Mouse (Mus musculus) midbrain, embryonic 10.5 days (tissue): Measurements from ENCODE around the gene Ucn2. TPM values are rescaled to one million over a fixed set of nuclear protein-coding genes. Genes with fewer than 3 reads are reported as not detected.

Experiments used
- DNase-seq: peaks from one replicate; pipeline ENCODE4 v3.0.0-alpha.2; 2017; ENCODE audit warnings: low spot score
- H3K27ac ChIP-seq: fragments of 300-500 bp; sonication (generic); replicated peaks from 2 replicates; pipeline ENCODE4 v1.5.1; 2016; ENCODE audit warnings: mild to moderate bottlenecking
- H3K27me3 ChIP-seq: fragments of 300-500 bp; sonication (generic); 2 replicates; pipeline ENCODE4 v1.6.1; 2016; ENCODE audit warnings: low read depth, mild to moderate bottlenecking; ENCODE audit not compliant: poor library complexity, severe bottlenecking
- H3K36me3 ChIP-seq: fragments of 300-500 bp; sonication (generic); 2 replicates; pipeline ENCODE4 v1.6.1; 2016; ENCODE audit warnings: mild to moderate bottlenecking, moderate library complexity
- H3K4me1 ChIP-seq: fragments of 300-500 bp; sonication (generic); 2 replicates; pipeline ENCODE4 v1.6.1; 2016
- H3K4me3 ChIP-seq: fragments of 300-500 bp; sonication (generic); 2 replicates; pipeline ENCODE4 v1.5.1; 2016; ENCODE audit warnings: mild to moderate bottlenecking, moderate library complexity
- H3K9me3 ChIP-seq: fragments of 300-500 bp; sonication (generic); replicated peaks from 2 replicates; pipeline ENCODE4 v1.6.1; 2016; ENCODE audit warnings: mild to moderate bottlenecking
- WGBS: fragments of 180-500 bp; shearing (Covaris S2); methylation state at CpG from one replicate; pipeline ENCODE4 v1.1.7; 2016; 5-methylcytosine and 5-hydroxymethylcytosine counted together
- polyA plus RNA-seq: library from polyadenylated mRNA; unstranded; fragments of >200 nt; fragmentation: Nextera tagmentation; extraction: Ambion mirVana; gene quantifications from 2 replicates; pipeline ENCODE4 v1.2.1, GENCODE M21; 2016

The Ucn2 gene
- polyA plus RNA-seq, result not detected in 2 replicates

DNA sequence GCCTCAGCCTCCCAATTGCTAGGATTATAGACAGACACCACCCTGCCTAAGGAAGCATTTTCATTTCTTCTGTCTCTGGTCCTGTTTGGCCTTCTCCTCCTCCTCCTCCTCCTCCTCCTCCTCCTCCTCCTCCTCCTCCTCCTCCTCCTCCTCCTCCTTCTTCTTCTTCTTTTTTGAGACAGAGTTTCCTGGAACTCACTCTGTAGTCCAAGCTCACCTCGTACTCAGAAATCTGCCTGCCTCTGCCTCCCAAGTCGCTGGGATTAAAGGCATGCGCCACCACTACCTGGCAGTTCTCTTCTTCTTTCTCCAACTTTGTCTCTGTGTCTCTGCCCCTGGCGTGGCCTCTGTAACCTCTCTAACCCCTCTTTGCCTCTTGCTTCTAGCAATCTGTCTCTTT is at the start of gene Ucn2:
Gene Ucn2 (plus strand): TSS at position 301 of the 400 bp plus-strand sequence.
- Histone ChIP-seq H3K27ac (0 out of 2 replicates have a peak within 1 kb of the TSS, but pooled peaks have one; percentile 3), H3K36me3 (no peaks in the 10 kb centered on the region), H3K4me3 (no peak within 1 kb of the TSS), H3K4me1 (peaks cover 19% of the 10 kb centered on the region), H3K9me3 (no peaks in the 10 kb centered on the region), H3K27me3 (no peaks in the 10 kb centered on the region)
- WGBS, result 92% methylated on average over 4 of the region's 4 CpGs
- DNase-seq, result no peak

DNA sequence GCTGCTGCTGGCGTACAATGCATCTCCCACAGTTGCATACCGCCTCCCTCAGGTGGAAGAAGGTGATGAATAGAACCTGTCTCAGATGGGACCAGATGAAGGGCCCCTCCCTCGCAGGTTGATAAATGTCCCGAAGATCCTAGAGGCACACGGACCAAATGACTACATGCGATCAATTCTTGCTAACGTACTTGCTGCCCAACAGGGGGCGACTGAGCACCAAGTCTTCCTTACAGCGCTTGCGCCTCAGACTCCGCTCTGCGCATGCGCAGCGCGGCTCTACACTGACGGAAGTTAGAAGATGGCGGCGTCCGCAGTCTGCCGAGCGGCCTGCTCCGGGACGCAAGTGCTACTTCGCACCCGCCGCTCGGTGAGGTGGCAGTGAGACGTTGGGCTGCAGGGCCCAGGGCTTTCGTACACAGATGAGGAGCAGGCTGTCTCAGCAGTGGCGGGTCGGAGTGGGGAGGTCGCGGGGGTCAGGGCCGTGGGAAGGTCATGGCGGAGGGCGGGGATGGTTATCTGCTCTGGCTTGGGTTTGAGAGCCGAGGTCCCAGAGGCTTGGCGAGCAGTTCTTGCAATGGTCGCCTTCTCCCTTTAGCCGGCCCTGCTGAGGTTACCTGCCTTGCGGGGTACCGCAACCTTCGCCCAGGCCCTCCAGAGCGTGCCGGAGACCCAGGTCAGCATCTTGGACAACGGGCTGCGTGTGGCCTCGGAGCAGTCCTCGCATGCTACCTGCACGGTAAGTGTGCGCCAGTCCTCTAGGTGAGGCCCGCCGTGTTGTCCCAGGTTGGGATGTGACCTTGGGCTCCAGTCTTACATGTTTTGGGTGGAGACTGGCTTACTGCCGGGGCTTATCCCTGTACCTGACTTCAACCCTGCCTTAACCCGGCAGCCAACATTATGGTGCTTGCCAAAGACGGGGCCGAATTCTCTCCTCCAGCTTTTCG is 49.1 kb upstream of the Ucn2 start, which contains the start of gene Uqcrc1:
Gene Uqcrc1 (plus strand): TSS at position 216 of the 947 bp plus-strand sequence.
- Histone ChIP-seq H3K27me3 (no peaks in the 10 kb centered on the region), H3K9me3 (no peaks in the 10 kb centered on the region), H3K27ac (peak within 1 kb of the TSS; percentile 89), H3K4me1 (peaks cover 9% of the 10 kb centered on the region), H3K4me3 (peak within 1 kb of the TSS; percentile 74), H3K36me3 (peaks cover 37% of the 10 kb centered on the region)
- peak; percentile 95 for DNase-seq
- WGBS, result 2% methylated on average over 58 of the region's 58 CpGs

DNA sequence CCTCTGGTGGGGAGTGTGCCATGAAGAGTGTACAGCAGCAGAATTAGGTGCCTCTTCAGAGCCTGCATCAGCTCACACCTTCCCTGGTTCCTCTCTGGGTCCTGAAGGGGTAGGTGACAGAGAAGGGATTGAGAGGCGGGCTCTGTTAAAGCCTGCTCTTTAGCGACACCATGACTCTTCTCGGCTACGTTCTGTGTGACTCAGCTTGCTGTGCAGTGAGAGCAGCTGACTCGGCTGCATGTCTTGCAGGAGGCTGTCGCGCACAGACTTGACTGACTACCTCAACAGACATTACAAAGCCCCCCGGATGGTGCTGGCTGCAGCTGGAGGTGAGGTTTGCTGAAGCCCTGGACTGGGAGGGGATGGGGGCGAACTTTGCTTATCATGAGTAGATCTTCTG is 40.7 kb upstream of the Ucn2 start:
- H3K4me3 ChIP-seq, result no peak overlapping the region
- no peaks in the 10 kb centered on the region for H3K9me3 ChIP-seq
- no peak overlapping the region for H3K27ac ChIP-seq
- no peaks in the 10 kb centered on the region for H3K27me3 ChIP-seq
- H3K36me3 ChIP-seq, result peaks cover 97% of the 10 kb centered on the region
- WGBS, result 81% methylated on average over 9 of the region's 9 CpGs
- H3K4me1 ChIP-seq, result no peaks in the 10 kb centered on the region
- no peak for DNase-seq

DNA sequence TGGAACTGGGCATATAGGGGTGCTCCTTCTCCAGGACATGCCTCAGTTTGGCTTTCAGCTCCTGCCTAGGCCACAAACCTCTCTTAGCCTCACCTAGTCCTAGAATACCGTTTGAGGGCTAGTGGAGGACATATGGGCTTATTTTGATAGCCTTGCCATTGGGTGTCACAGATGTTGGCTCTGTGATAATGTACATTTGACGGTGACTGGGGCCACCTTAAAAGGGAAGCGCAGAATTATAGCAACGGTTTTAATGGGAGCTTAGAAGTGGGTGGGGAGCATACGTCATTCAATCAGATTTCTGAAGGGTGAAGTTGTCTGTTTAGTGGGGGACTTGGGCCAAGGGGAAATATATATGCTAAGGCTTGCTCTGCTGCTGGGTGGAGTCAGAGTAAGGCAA is 40.2 kb upstream of the Ucn2 start:
- Histone ChIP-seq H3K27me3 (no peaks in the 10 kb centered on the region), H3K4me1 (no peaks in the 10 kb centered on the region), H3K27ac (no peak overlapping the region), H3K4me3 (no peak overlapping the region), H3K36me3 (peaks cover 97% of the 10 kb centered on the region), H3K9me3 (no peaks in the 10 kb centered on the region)
- DNase-seq, result no peak
- WGBS, result 93% methylated on average over 5 of the region's 5 CpGs

DNA sequence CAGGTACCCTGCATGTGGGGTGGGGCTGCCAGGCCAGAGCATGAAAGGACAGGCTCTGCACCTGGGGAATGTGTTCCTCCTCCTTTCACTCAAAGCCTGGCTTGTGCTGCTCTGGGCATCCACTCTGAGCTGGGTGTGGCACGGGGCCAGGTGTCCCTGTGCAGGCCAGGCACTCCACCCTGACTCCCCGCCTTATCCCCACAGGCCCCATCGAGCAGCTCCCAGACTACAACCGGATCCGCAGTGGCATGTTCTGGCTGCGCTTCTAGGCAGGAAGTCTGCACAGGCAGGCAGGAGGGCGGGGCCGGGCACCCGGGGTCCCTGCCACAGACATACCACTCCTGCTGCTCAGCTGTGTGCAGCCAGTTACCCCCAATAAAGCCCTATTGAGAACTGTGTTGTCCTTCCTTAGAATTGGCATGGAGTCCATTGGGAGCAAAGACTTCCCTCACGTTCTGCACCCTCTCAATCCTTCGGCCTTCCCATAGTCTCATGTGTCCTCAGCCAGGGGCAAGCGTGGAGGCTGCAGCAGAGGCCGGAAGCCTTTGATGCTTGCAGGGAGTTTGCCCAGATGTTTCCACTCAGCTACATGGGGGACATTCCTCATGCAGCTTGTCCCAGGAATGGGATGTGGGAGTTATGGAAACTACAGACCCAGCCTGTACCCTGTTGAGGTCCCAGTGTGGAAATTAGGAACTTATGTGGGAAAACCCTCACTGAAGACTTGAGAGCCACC is 36.4 kb upstream of the Ucn2 start:
- 75% methylated on average over 13 of the region's 13 CpGs for WGBS
- peaks cover 25% of the 10 kb centered on the region for H3K27me3 ChIP-seq
- H3K27ac ChIP-seq, result no peak overlapping the region; the same call in 1 of the 2 replicates
- DNase-seq, result peak; percentile 48
- H3K4me3 ChIP-seq, result no peak overlapping the region
- peaks cover 18% of the 10 kb centered on the region for H3K4me1 ChIP-seq
- peaks cover 69% of the 10 kb centered on the region for H3K36me3 ChIP-seq
- no peaks in the 10 kb centered on the region for H3K9me3 ChIP-seq

DNA sequence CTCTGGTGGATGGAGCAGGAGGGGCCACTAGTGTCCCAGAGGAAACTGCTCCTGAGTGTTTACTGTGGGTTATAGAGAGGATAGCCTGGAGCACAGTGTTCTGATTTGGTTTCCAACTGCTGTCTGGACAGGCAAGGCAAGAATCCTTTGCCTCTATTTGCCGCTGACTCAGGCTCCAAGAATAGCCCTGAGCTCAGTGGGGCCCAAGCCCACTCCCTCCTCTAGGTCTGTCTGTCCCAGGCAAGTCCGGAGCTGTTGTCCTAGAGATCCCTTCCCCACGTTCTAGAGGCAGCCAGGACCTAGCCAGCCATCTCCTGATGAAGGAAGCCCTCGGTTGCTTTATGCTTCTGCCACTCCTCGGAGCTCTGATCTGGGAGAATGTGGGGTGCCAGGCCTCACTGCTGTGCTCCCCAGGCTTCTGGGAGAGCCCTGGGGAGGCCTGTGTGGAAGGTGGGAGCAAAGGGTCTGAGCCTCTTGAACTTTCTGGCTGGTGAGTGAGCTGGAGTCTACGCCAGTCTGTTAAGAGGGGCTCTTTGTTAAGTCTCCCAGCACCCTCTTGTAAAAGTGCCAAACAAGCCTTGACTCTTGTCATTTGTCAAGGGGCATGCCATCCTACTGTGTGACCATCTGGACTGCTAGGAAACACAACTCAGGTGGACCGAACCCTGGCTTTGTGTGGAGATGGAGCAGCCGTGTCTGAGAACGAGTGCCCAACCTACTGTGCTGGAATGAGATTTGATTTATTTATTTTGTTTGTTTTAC is 35.7 kb upstream of the Ucn2 start:
- H3K36me3 ChIP-seq, result peaks cover 62% of the 10 kb centered on the region
- no peak overlapping the region for H3K4me3 ChIP-seq
- peaks cover 23% of the 10 kb centered on the region for H3K4me1 ChIP-seq
- H3K27me3 ChIP-seq, result peaks cover 32% of the 10 kb centered on the region
- no peak overlapping the region; the same call in 1 of the 2 replicates for H3K27ac ChIP-seq
- no peaks in the 10 kb centered on the region for H3K9me3 ChIP-seq
- DNase-seq, result no peak
- WGBS, result 88% methylated on average over 9 of the region's 9 CpGs

DNA sequence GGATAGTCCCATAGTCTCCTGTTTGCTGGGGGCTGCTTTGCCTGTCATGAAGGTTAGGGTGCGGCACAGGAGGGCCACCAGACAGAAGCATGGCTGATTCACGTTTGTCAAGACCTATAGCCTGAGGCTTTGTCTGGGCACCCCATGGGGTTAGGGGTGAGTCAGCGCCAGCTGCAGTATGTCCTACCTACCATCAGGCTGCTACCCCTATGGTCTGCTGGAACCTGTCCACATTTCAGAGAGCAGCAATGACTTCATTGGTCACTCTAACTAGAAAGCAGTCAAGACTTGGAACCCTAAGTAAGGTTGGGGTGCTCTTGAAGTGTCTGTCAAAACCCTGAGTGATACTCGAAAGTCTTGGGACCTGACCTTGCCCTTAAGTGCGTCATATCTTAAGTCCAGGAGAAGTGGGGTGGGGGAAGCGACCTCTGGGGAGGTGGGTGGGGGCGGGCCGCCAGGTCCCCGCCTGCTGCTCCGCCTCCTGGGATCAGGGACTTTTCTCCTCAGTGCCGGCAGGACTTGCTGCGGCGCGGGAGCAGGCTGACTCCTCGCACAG is 32.7 kb upstream of the Ucn2 start, which contains the start of gene Col7a1:
Gene Col7a1 (plus strand): TSS at position 506 of the 556 bp plus-strand sequence.
- H3K27ac ChIP-seq, result no peak within 1 kb of the TSS
- WGBS, result 12% methylated on average over 15 of the region's 15 CpGs
- H3K4me1 ChIP-seq, result peaks cover 26% of the 10 kb centered on the region

DNA sequence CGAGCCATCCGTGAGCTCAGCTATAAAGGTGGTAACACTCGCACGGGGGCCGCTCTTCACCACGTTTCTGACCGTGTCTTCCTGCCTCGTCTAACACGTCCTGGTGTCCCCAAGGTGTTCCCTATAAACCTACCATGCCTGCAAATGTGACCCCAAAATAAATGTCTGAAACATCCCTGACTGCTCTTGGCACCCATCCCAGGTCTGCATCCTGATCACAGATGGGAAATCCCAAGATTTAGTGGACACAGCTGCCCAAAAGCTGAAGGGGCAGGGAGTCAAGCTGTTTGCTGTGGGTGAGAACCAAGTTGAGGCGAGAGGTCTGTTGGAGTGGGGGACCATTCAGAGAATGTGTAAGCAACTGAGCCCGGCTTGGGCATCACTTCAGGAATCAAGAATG is 30.6 kb upstream of the Ucn2 start:
- Histone ChIP-seq H3K27me3 (peaks cover 32% of the 10 kb centered on the region), H3K36me3 (peaks cover 11% of the 10 kb centered on the region), H3K4me3 (no peak overlapping the region), H3K9me3 (no peaks in the 10 kb centered on the region), H3K27ac (no peak overlapping the region), H3K4me1 (peaks cover 26% of the 10 kb centered on the region)
- 94% methylated on average over 11 of the region's 11 CpGs for WGBS
- no peak for DNase-seq

More for the DNA sequence above, 32.7 kb upstream of the Ucn2 start, which contains the start of gene Col7a1:
- Histone ChIP-seq H3K27me3 (peaks cover 32% of the 10 kb centered on the region), H3K36me3 (peaks cover 32% of the 10 kb centered on the region), H3K9me3 (no peaks in the 10 kb centered on the region), H3K4me3 (peak within 1 kb of the TSS; percentile 36)
- no peak for DNase-seq

DNA sequence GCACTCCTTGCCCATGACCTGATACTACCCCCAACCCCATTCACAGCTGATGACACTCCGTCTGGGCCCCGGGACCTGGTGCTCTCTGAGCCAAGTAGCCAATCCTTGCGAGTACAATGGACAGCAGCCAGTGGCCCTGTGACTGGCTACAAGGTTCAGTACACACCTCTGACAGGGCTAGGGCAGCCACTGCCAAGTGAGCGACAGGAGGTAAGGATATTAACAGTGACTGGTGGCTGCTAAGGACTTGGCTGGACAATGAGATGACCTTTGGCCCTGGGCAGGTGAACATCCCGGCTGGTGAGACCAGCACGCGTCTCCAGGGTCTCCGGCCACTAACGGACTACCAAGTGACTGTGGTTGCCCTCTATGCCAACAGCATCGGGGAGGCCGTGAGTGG is 30.0 kb upstream of the Ucn2 start:
- Histone ChIP-seq H3K4me3 (no peak overlapping the region), H3K4me1 (peaks cover 26% of the 10 kb centered on the region), H3K27me3 (peaks cover 32% of the 10 kb centered on the region), H3K27ac (no peak overlapping the region), H3K9me3 (no peaks in the 10 kb centered on the region), H3K36me3 (peaks cover 5% of the 10 kb centered on the region)
- WGBS, result 94% methylated on average over 11 of the region's 11 CpGs
- DNase-seq, result no peak

DNA sequence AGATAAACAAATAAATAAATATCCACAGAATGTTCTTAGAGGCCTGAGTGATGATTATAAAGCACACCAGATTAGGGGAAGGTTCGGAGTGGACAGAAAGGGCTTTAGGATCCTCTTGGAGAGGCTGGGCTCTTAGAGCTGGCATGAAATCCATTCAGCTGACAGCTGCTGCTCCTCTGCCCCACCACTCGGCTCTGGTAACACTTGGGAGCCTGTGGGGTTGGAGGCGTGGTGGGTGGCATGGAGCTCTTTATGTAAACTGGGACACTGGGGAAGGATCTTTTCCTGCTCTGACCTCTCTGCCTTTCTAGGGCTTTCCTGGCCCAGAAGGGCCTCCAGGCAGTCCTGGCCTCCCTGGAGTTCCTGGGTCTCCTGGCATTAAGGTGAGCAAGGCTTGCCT is 22.2 kb upstream of the Ucn2 start:
- WGBS, result 91% methylated on average over 3 of the region's 3 CpGs
- no peaks in the 10 kb centered on the region for H3K9me3 ChIP-seq
- DNase-seq, result no peak

DNA sequence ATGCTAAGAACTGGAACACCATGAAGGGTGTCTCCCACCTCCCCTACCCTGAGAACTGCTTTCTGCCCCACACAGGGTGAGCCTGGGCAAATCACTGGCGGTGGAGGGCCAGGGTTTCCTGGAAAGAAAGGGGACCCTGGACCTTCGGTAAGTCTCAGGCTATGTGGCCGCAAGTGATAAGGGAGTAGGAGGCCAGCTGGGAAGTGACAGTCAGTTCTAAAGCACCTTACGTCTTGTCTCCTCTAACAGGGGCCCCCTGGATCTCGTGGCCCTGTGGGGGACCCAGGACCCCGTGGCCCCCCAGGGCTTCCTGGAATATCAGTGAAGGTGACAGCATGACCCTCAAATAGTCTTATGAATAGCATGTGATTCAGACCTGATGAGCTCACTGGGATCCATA is 21.5 kb upstream of the Ucn2 start:
- Histone ChIP-seq H3K4me3 (no peak overlapping the region), H3K9me3 (no peaks in the 10 kb centered on the region), H3K4me1 (no peaks in the 10 kb centered on the region), H3K36me3 (no peaks in the 10 kb centered on the region), H3K27me3 (no peaks in the 10 kb centered on the region), H3K27ac (no peak overlapping the region)
- 82% methylated on average over 6 of the region's 6 CpGs for WGBS
- no peak for DNase-seq

More for the DNA sequence above, 22.2 kb upstream of the Ucn2 start:
- Histone ChIP-seq H3K36me3 (no peaks in the 10 kb centered on the region), H3K27ac (no peak overlapping the region), H3K4me1 (no peaks in the 10 kb centered on the region), H3K27me3 (no peaks in the 10 kb centered on the region), H3K4me3 (no peak overlapping the region)

DNA sequence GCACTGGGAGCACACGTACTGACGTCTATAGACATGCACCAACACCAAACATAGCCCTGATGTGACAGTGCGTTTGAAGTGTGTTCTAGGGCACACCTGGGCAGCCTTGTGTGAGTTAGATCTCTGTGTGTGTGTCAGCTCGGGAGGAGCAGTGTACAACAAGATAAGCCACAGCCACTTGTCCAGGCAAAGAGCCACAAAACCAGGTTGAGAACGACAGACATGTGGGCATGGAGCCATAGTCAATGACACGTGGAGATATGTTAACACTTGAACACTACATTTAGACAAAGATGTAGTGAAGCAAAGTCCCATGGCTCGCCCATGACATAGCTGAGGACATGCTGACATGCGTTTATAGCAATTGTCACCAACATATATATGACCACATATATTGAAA is 15.2 kb upstream of the Ucn2 start:
- Histone ChIP-seq H3K27me3 (no peaks in the 10 kb centered on the region), H3K4me3 (no peak overlapping the region), H3K27ac (no peak overlapping the region), H3K9me3 (no peaks in the 10 kb centered on the region), H3K4me1 (no peaks in the 10 kb centered on the region), H3K36me3 (no peaks in the 10 kb centered on the region)
- DNase-seq, result no peak
- WGBS, result 91% methylated on average over 8 of the region's 8 CpGs
